Mouse (Mus musculus): ENCODE measurements around the gene Apoa2. TPM values are rescaled to one million over a fixed set of nuclear protein-coding genes. Genes with fewer than 3 reads are reported as not detected.

Apoa2 gene
- polyA plus RNA-seq, 2 experiments: 2,859 to 5,173 TPM

DNA sequence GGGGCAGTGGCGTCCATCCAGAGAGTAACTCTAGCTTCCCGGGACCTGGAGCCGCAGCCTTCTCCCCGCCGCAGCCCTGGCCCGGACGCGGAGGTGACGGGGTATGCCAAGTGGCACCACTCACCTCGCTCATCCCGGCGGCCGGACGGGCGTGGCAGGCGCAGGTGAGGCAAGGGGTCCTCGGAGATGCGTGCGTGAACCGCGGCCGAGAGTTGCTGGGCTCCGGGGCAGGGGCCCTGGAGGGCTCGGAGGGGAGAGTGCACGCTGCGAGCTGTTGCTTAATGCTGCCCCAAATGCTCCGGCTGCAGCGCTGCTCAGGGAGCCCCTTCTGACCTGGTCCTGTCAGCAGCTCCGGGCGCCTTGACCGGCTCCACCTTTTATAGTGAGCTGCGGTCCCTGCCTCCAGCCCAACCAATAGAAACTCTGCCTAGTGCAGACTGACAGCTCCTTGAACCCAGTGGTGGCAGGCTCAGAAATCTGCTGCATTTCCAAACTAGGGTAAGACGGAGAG lies 28.9 kb upstream of the Apoa2 start, which contains the start of gene Pcp4l1:
Gene Pcp4l1, minus strand, starts transcription at position 382 of the 511 bp plus-strand sequence.
- TF ChIP-seq EP300 (IDR thresholded peaks at IDR 0.05; ENCODE audit: low read depth) (no peak), CTCF (IDR thresholded peaks at IDR 0.05; ENCODE audit: low read depth) (no peak)
- DNase-seq (ENCODE audit: low read depth in 3 of 3, low spot score in 3 of 3) (peak in 1 of 3 experiments; percentile 7), ATAC-seq (ENCODE audit: insufficient read depth) (peak; percentile 45; the same call in 1 of the 2 replicates)
- H3K27me3 ChIP-seq (ENCODE audit: control insufficient read depth, insufficient read depth, low read length): peaks cover 54% of the 10 kb centered on the region
- WGBS (ENCODE audit: insufficient replicate concordance): 1% methylated on average over 33 of the region's 33 CpGs
- H3K36me3 ChIP-seq (replicated peaks; ENCODE audit: control insufficient read depth, insufficient read depth, low read depth): no peaks in the 10 kb centered on the region
- H3K4me3 ChIP-seq (ENCODE audit: insufficient read depth in 1 of 2, low read depth in 2 of 2, low read length in 2 of 2): peak within 1 kb of the TSS; percentile 8 to 30
- no peak within 1 kb of the TSS for H3K9ac ChIP-seq (replicated peaks)
- no peak within 1 kb of the TSS for H3K27ac ChIP-seq
- 0 out of 4 replicates have a peak, but pooled peaks cover 0 to 6% of the 10 kb centered on the region in 2 experiments for H3K4me1 ChIP-seq (replicated peaks; ENCODE audit: control insufficient read depth in 2 of 2, insufficient read depth in 2 of 2, low read length in 1 of 2)
- H3K9me3 ChIP-seq (ENCODE audit: control insufficient read depth, low read length): no peaks in the 10 kb centered on the region
- H3K4me2 ChIP-seq (ENCODE audit: low read depth): peak within 1 kb of the TSS; percentile 48

DNA sequence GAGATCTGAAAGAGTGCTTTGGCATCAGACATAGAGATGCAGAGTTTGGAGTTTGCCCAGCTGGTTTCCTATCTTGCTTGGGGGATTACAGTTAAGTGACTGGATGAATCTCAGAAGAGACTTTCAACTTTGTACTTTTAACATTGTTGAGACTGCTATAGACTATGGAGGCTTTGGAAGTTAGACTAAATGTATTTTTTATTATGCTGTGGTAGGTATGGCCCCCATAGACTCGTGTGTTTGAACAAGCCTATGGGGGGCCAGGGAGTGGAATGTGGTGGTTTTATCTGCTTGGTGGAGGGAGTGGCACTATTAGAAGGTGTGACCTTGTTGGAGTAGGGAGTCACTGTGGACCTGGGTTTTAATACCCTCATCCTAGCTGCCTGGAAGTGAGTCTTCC lies 25.3 kb upstream of the Apoa2 start:
- Histone ChIP-seq H3K4me3 (ENCODE audit: insufficient read depth in 1 of 2, low read depth in 2 of 2, low read length in 2 of 2) (no peak overlapping the region), H3K9me3 (ENCODE audit: control insufficient read depth, low read length) (no peaks in the 10 kb centered on the region), H3K4me1 (replicated peaks; ENCODE audit: control insufficient read depth in 2 of 2, insufficient read depth in 2 of 2, low read length in 1 of 2) (0 out of 4 replicates have a peak, but pooled peaks cover 0 to 5% of the 10 kb centered on the region in 2 experiments), H3K4me2 (ENCODE audit: low read depth) (no peak overlapping the region), H3K36me3 (replicated peaks; ENCODE audit: control insufficient read depth, insufficient read depth, low read depth) (no peaks in the 10 kb centered on the region), H3K27ac (no peak overlapping the region), H3K27me3 (ENCODE audit: control insufficient read depth, insufficient read depth, low read length) (peaks cover 30% of the 10 kb centered on the region), H3K9ac (replicated peaks) (no peak overlapping the region)
- TF ChIP-seq CTCF (IDR thresholded peaks at IDR 0.05; ENCODE audit: low read depth) (no peak), EP300 (IDR thresholded peaks at IDR 0.05; ENCODE audit: low read depth) (no peak)
- no peak for ATAC-seq (ENCODE audit: insufficient read depth)
- 28% methylated on average over 1 of the region's 1 CpGs for WGBS (ENCODE audit: insufficient replicate concordance)
- no peak for DNase-seq (ENCODE audit: low read depth in 3 of 3, low spot score in 3 of 3)

DNA sequence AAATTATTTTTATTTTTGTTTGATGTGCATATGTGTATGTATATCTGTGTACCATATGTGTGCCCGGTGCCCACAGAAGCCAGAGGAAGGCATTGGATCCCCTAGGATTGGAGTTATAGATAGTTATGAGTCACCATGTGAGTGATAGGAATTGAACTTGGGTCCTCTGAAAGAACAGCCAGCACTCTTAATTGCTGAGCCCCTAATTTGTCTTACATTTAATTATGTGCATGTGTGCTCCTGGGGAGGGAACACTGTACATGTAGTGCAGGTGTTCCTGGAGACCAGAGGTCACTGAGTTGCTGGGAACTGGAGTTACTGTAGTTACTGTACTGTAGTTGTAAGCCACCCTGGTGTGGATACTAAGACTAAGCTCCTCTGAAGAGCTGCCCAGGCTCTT lies 24.1 kb upstream of the Apoa2 start:
- Histone ChIP-seq H3K9ac (replicated peaks) (no peak overlapping the region), H3K9me3 (ENCODE audit: control insufficient read depth, low read length) (no peaks in the 10 kb centered on the region), H3K4me3 (ENCODE audit: insufficient read depth in 1 of 2, low read depth in 2 of 2, low read length in 2 of 2) (no peak overlapping the region), H3K27ac (no peak overlapping the region), H3K4me1 (replicated peaks; ENCODE audit: control insufficient read depth in 2 of 2, insufficient read depth in 2 of 2, low read length in 1 of 2) (peaks cover 0 to 5% of the 10 kb centered on the region in 2 experiments; a peak in 1 of 4 replicates), H3K36me3 (replicated peaks; ENCODE audit: control insufficient read depth, insufficient read depth, low read depth) (no peaks in the 10 kb centered on the region), H3K27me3 (ENCODE audit: control insufficient read depth, insufficient read depth, low read length) (peaks cover 18% of the 10 kb centered on the region), H3K4me2 (ENCODE audit: low read depth) (no peak overlapping the region)
- WGBS (ENCODE audit: insufficient replicate concordance): 72% methylated on average over 1 of the region's 1 CpGs
- TF ChIP-seq CTCF (IDR thresholded peaks at IDR 0.05; ENCODE audit: low read depth): no peak
- no peak for TF ChIP-seq EP300 (IDR thresholded peaks at IDR 0.05; ENCODE audit: low read depth)
- DNase-seq (ENCODE audit: low read depth in 3 of 3, low spot score in 3 of 3) (no peak), ATAC-seq (ENCODE audit: insufficient read depth) (no peak)

DNA sequence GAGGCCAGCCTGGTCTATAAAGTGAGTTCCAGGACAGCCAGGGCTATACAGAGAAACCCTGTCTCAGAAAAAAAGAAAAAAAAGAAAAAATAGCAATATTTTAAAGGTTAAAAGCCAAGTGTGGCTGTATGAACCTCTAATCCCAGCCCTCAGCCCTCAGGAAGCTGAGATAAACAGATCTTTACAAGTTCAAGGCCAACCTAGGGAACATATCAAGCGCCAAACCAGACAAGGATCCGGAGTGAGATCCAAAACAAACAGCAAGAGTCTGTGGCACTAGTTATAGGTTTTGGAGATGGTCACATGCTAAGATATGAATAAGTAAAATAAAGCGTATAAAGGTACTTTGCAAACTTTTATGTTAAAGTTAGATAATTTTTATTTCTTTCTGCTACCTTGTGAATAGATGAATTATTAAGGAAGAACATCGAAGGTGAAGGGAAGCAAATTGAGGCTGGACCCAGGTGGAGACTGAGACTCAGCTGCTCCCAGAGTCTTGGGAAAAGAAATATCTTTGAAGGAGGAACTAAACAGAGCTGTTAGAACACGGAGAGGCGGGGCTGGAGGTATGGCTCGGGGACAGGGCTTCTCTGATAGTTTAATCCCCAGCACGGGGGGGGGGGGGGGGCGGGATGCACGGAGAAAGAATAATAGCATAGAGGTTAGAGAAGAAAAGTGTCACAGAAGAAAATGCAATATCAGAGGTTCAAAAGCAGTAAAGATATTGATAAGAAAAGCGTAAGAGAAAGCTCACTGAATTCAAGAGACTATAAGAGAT lies 21.2 kb upstream of the Apoa2 start:
- peak; percentile 43; the same call in 1 of the 2 replicates for ATAC-seq (ENCODE audit: insufficient read depth)
- H3K4me1 ChIP-seq (replicated peaks; ENCODE audit: control insufficient read depth in 2 of 2, insufficient read depth in 2 of 2, low read length in 1 of 2): peaks cover 0 to 5% of the 10 kb centered on the region in 2 experiments; a peak in 1 of 4 replicates
- H3K27ac ChIP-seq: no peak overlapping the region; the same call in 1 of the 2 replicates
- 40% methylated on average over 10 of the region's 11 CpGs for WGBS (ENCODE audit: insufficient replicate concordance)
- no peaks in the 10 kb centered on the region for H3K36me3 ChIP-seq (replicated peaks; ENCODE audit: control insufficient read depth, insufficient read depth, low read depth)
- H3K9me3 ChIP-seq (ENCODE audit: control insufficient read depth, low read length): no peaks in the 10 kb centered on the region
- H3K9ac ChIP-seq (replicated peaks): no peak overlapping the region
- DNase-seq (ENCODE audit: low read depth in 3 of 3, low spot score in 3 of 3): no peak
- H3K4me2 ChIP-seq (ENCODE audit: low read depth): no peak overlapping the region
- no peaks in the 10 kb centered on the region for H3K27me3 ChIP-seq (ENCODE audit: control insufficient read depth, insufficient read depth, low read length)
- no peak for TF ChIP-seq CTCF (IDR thresholded peaks at IDR 0.05; ENCODE audit: low read depth)
- TF ChIP-seq EP300 (IDR thresholded peaks at IDR 0.05; ENCODE audit: low read depth): no peak
- H3K4me3 ChIP-seq (ENCODE audit: insufficient read depth in 1 of 2, low read depth in 2 of 2, low read length in 2 of 2): no peak overlapping the region

DNA sequence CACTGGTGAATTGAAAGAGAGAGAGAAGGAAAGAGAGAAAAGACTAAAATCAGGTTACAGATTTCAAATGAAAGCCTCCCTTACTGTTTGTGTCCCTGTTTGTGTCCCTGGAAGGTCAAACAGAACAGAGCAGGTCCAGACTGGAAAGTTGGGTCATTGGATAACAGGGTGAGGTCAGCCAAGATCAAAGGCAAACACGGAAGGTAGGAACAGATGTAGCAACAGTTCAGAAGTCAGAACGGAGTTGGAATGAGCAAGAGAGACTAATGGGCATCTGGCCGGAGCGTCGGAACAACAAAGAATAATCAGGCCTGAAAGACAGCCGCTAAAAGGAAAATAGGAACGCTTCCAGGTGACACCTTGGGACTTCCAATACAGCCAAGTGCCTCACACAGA lies 20.6 kb upstream of the Apoa2 start:
- no peak for TF ChIP-seq EP300 (IDR thresholded peaks at IDR 0.05; ENCODE audit: low read depth)
- TF ChIP-seq CTCF (IDR thresholded peaks at IDR 0.05; ENCODE audit: low read depth): no peak
- DNase-seq (ENCODE audit: low read depth in 3 of 3, low spot score in 3 of 3) (peak in 2 of 3 experiments; percentile 23 to 42), ATAC-seq (ENCODE audit: insufficient read depth) (peak; percentile 76)
- no peaks in the 10 kb centered on the region for H3K9me3 ChIP-seq (ENCODE audit: control insufficient read depth, low read length)
- WGBS (ENCODE audit: insufficient replicate concordance): 59% methylated on average over 7 of the region's 7 CpGs
- no peaks in the 10 kb centered on the region for H3K27me3 ChIP-seq (ENCODE audit: control insufficient read depth, insufficient read depth, low read length)
- no peaks in the 10 kb centered on the region for H3K36me3 ChIP-seq (replicated peaks; ENCODE audit: control insufficient read depth, insufficient read depth, low read depth)
- no peak overlapping the region for H3K4me2 ChIP-seq (ENCODE audit: low read depth)
- H3K4me1 ChIP-seq (replicated peaks; ENCODE audit: control insufficient read depth in 2 of 2, insufficient read depth in 2 of 2, low read length in 1 of 2): peaks cover 0 to 5% of the 10 kb centered on the region in 2 experiments; a peak in 1 of 4 replicates
- no peak overlapping the region for H3K9ac ChIP-seq (replicated peaks)
- H3K4me3 ChIP-seq (ENCODE audit: insufficient read depth in 1 of 2, low read depth in 2 of 2, low read length in 2 of 2): no peak overlapping the region
- H3K27ac ChIP-seq: no peak overlapping the region
